Mouse (Mus musculus) MEL-GATA-1-ER (cell line): ENCODE data around the gene B3galt5.
"Not testable (repeated sequence)": the region's sequence is repeated elsewhere in the genome, so short reads cannot be mapped to it uniquely, and the experiment has no call there.

Source experiments
- DNase-seq: peaks from one replicate; pipeline ENCODE4 v3.0.0-alpha.2; 2012; ENCODE audit warnings: low read depth; ENCODE audit errors: extremely low read depth

Gene B3galt5

GRCm38 (mm10) chr16:96258429-96258828 lies 22.8 kb downstream of the B3galt5 start:
- no peak for DNase-seq

- no peak for DNase-seq
Measured at GRCm38 (mm10) chr16:96271736-96272135, 36.1 kb downstream of the B3galt5 start.

DNA sequence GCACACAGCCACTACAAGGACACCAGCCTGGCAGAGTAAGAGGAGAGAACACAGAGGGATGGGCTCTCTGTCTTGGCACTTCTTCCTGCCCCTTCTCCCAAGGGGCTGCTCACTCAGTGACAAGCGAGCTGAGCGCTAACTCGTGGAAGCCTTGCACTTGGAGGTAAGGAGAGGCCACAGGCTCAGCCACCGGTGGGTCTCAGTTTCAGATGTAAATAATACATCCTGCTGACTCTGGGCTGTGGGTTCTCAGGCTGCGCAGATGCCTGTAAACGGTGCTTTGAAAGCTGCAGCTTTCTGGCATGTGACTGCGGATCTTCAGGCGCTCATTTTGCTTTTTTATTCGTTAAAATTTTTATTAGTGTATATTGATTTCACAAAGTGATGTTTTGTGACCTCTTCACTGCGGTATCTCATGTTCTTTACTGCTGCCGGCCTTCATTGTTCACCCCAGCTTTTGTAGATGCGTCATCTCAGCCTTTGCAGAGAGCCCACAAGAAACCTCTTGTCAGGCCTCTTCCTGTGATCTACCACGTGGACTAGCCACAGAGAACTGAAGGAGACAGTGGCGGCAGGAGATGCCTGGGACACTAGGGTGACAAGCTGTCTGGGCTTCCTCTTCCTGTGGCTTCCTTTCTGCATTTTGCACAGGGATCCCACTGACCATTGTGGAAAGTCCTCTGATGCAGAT lies 37.5 kb downstream of the B3galt5 start:
- DNase-seq: no peak

- no peak for DNase-seq
Measured at GRCm38 (mm10) chr16:96276596-96276995, 41.0 kb downstream of the B3galt5 start.

- DNase-seq: no peak
Measured at GRCm38 (mm10) chr16:96278491-96279224, 43.1 kb downstream of the B3galt5 start.

- no peak for DNase-seq
Measured at GRCm38 (mm10) chr16:96280719-96281605, 45.4 kb downstream of the B3galt5 start.

DNA sequence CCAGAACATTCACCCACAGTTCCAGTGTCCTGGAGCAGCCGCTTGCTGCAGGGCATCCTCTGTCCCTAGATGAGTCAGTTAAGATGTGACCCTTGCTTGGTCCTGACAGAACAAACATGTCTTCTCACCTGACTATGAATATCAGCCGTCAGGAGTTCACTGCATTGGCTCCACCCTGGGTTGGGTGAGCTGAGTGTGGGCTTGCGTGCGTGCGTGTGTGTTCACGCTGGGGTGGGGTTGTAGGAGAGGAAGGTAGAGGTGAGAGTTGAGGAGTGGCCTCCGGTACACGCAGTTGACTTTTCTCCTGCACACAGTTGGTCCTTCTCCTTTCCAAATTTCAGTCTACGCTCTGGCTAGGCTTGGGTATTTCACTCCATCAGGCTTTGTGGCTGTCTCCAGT lies 47.0 kb downstream of the B3galt5 start:
- DNase-seq: no peak

GRCm38 (mm10) chr16:96291885-96292284 lies 56.3 kb downstream of the B3galt5 start:
- no peak for DNase-seq

- DNase-seq: no peak
Measured at GRCm38 (mm10) chr16:96292530-96293173, 57.1 kb downstream of the B3galt5 start.

- no peak for DNase-seq
Measured at GRCm38 (mm10) chr16:96298075-96298474, 62.5 kb downstream of the B3galt5 start.

GRCm38 (mm10) chr16:96298574-96298973 lies 63.0 kb downstream of the B3galt5 start:
- no peak for DNase-seq

DNA sequence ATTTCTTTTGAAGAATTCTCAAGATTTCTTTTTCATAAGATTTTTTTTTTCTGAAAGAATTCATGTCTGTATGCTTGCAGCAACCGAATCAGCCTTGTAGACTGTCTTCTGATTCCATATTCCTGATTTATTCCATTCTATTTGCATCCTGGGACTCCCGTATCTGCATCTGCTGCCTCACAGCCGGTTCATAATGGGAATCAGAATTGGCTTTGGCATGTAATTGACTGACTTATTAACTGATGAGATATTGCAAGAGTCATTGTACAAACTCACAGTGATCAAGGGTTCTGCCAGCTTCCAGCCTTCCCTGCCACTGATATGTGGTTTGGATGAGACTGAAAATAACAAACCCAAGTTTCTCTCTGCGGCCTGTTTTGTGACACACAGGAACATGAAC lies 67.8 kb downstream of the B3galt5 start:
- DNase-seq: no peak

GRCm38 (mm10) chr16:96304438-96304837 lies 68.8 kb downstream of the B3galt5 start:
- DNase-seq: no peak

DNA sequence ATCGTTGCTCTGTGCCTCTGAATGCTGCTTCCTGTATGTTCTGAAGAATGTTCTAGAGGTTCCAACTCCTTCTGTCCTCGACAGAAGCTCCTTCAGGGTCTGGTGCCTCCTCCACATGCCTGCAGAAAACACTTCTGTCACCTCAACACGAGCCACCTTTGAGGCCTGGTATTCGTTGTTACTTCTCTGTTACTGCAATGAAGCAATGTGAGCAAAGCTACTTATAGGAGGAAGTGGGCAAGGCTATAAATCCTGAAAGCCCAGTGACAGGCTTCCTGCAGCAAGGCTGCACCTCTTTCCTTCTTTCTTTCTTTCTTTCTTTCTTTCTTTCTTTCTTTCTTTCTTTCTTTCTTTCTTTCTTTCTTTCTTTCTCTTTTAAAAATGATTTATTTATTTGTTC lies 71.3 kb downstream of the B3galt5 start:
- no peak for DNase-seq

DNA sequence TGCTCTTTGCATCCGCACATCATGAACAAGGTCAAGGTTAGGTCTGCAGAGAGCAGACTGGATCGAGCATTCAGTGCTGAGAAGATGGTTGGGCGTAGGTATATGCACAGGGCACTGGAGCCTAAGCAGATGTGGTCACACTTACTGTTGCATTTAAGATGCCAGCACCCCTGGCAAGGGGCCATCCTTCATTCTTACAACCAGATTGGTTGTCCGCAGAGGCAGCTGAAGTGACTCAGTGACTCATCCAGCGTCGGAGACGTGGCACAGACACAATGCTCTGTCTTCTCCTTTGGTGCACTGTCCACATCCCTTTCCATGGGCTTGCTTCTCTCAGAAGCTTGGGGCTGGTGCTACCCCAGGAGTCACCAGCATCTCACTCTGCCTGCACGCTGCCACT lies 82.2 kb downstream of the B3galt5 start:
- DNase-seq: no peak

DNA sequence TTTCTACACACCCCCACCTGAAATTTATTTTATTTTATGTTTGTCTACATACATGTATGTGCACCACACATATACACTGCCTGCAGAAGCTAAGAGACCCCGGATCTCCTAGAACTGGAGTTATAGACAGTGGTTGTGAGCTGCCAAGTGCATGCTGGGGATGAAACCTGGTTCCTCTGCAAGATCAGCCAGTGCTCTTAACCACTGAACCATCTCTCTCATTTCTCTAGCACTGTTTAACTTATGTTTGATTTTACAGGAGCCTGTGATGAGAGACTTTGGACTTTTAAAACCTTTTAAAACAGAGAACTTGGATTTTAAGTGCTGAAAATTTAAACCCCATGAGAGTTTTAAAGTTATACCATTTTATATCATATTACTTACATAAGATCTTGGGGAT lies 87.1 kb downstream of the B3galt5 start:
- DNase-seq: no peak

- DNase-seq: no peak
Measured at GRCm38 (mm10) chr16:96323166-96323565, 87.6 kb downstream of the B3galt5 start.

GRCm38 (mm10) chr16:96326110-96326999 lies 90.8 kb downstream of the B3galt5 start:
- no peak for DNase-seq

DNA sequence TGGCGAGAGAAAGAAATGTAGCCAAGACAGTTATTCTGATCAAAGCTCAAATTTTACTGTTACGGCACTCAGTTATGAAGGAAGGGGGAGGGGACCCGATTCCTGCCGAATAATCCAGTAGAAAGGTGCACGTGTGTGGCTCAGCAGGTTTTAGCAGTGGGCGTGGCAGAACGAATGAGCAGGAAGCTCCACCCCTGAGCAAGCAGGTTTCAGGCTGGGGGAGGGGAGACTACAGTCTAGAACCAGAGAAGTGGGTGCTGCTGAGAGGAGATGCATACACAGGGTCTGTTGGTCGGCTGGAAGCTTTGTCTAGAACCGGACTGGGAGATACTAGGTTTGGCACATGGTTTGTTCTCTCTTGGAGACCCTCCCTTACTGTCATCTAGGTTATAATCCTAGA lies 91.7 kb downstream of the B3galt5 start:
- DNase-seq: not testable (repeated sequence)

- no peak for DNase-seq
Measured at GRCm38 (mm10) chr16:96339570-96339969, 104.0 kb downstream of the B3galt5 start.
